Mouse (Mus musculus) brain, embryonic 18.5 days (tissue): Measurements from ENCODE around the gene Cgrrf1.
A peak's percentile ranks its signal among the peaks of the same experiment; 100 is the strongest.
"Not testable (repeated sequence)": the region's sequence is repeated elsewhere in the genome, so short reads cannot be mapped to it uniquely, and the experiment has no call there.

Experiments used
- DNase-seq: peaks from one replicate; pipeline ENCODE4 v3.0.0-alpha.2; 2012; ENCODE audit warnings: low read depth, low spot score

Cgrrf1 gene

DNA sequence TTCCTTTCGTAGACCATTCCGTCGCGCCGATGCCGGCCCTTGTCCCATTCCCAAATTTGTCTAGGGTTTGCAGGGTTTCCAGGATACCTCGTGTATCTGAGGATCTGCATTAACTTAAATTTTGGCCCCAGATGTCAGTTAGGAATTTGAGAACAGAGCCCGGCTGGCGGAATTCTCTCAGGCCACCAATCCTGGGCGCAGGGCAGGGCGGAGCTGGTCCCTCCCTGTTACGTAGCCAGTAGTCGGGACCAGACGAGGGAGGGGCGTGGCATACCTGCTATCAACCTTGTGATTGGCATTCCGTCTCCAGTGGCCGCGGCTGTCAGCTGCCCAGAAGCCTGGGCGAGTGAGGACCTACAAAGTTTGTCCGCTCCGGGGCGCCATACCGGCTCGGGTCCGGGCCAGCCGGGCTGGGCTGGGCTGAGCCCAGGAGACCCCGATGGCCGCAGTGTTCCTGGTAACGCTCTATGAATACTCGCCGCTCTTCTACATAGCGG is at the start of gene Cgrrf1:
Cgrrf1 (plus strand) TSS at position 289 of the 497 bp plus-strand sequence.
- peak; percentile 45 for DNase-seq

DNA sequence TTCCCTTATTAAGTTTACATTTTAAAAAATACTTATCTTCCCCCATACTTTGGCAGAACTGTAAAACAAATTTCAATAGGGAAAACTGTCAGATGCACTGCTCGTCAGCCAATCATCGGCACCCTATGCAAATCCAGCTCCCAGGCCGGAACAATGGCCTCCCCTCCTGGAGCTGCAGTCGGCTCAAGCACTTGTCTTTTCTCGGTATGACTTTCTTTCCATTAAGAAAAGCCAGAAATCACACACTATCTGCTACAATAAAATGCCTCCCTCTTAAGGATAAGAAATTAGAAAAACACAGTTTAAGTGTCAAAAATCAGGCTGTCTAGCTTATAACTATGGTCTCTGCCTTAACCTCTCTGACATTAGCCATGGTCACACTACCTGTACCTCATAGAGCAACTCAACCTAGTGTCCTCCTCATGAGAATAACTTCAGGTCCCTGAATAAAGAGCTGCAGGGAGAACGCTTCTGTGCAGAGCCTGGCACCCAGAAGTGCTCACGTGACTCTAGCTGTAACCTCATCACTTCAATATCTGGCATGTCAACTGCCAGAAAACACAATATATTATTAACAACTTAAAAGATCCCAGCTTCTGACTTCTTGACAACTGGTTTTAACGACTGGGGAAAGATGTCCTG is 49.6 kb upstream of the Cgrrf1 start:
- no peak for DNase-seq

DNA sequence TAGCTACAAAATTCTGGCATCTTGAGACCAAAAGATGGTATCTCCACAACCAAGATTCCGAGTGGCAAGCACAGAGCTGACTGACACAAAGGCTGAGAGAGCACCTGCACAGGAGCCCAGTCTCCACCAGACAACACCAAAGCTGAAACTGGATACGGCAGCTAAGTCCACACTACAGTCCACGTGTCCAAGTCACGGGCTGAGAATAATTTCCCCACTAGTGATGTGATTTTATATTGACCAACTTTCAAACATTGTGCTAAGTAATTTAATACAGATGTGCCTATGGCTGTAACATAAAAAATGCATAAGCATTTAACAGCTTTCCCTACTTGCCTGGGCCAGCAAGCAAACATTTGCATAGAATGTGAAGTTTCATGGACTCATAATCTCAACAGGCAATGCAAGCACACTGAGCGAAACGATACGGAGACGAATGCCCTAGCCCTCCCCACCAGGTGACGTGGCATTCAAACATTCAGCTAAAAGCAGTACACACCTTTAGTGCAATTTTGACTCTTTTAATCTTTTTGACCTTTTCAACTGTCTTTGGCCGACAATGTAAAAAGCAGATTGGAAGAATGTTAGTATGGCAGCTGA is 48.5 kb upstream of the Cgrrf1 start:
- no peak for DNase-seq

DNA sequence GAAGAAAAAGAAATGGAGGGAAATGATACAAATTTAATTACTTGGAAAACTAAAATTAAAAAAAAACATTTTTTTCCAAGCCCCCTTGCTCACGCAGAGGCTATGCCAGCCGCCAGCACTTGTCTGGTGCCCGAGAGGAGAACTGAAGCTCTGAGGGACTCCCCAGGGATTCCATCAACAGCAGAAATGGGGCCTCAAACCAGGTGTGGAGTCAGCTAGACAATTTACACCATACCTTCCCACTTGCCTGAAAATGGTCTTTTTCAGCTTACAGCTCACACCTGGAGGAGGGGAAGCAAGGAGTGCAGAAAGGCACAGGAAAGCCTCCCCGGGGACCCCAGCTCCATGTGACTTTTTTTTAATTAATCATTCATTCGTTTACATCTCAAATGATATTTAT is 46.7 kb upstream of the Cgrrf1 start:
- DNase-seq = no peak

DNA sequence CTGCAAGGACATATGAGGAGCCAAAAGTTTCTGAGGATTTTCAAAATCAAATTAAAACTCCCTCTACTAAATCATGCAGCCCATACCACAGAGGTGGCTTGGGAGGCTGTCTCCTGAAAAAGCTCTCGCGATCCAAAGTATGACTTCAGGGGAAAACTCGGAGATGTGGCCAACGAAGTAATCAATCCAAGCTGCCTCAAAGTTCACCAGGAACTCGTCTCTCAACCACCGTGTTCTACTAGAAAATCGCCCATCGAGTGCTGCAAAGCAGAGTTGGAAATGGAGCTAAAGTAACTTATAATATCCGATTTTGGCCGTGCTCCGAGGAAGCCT is 44.5 kb upstream of the Cgrrf1 start:
- DNase-seq = no peak

DNA sequence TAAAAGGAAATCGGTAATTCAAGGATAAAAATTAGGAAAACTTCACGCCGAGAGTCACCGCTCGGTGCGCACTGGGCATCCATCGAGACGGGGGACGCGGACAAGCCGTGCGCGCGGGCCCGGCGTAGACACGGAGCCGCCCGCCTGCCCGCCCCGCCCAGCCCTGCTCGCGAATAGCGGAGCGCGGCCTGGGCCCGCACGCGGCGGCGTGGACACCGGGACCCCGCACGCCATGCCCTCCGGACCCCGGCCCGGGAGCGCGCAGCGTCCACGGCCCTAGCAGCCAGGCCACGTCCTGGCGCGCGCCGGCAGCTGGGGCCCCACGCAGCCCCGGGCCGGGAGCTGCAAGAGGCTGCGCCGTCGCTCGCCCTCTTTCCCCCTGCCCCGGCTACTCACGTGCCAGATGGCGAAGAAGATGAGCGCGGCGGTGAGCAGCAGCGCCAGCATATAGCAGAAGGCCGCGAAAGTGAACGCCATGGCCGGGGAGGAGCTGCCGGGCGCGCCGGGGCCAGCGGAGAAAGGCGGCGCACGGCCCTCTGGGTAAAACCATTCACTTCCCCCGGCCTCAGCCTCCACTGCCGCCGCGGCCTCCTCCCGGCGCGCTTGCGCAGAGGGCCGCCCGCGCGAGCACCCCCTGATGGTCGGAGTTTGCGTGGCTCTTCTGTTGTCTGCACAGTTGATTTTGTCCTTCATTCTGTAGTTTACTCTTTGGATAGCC is 44.0 kb upstream of the Cgrrf1 start, which contains the start of gene Cnih1:
Cnih1 (minus strand) TSS at position 625 of the 718 bp plus-strand sequence.
- peak; percentile 75 for DNase-seq

DNA sequence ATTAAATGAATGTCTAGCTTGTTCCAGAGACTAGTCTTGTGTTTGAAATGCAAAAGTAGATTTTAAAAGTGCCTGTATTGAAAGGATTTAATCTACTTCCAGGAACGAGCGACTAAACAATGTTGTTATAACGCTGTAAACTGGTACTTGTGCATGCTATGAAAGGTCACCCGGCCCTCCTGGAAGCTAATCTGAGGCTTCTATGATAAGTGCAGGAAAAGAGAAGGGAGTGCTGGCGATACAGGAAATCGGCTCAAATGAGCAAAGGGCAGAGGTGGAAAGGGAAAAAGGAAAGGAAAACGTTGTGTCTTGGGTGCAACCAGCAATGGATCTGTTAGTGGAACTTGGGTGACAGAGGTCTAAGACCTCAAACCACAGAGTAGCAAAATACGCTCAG is 43.4 kb upstream of the Cgrrf1 start:
- DNase-seq = no peak

DNA sequence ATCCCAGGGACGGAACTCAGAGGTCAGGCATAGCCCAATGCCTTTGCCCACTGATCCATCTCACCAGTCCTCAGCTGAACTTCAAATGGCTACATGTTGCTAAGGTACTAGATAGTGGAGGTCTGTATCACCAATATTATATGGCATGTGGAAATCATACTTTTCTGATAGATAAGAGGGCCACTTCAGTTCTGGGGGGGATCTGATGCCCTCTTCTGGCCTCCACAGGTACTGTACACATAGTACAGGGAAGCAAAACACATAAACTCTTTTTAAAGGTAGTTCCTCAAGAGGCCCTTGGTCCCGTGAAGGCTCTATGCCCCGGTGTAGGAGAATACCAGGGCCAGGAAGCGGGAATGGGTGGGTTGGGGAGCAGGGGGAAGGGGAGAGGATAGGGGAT is 41.6 kb upstream of the Cgrrf1 start:
- DNase-seq = no peak

DNA sequence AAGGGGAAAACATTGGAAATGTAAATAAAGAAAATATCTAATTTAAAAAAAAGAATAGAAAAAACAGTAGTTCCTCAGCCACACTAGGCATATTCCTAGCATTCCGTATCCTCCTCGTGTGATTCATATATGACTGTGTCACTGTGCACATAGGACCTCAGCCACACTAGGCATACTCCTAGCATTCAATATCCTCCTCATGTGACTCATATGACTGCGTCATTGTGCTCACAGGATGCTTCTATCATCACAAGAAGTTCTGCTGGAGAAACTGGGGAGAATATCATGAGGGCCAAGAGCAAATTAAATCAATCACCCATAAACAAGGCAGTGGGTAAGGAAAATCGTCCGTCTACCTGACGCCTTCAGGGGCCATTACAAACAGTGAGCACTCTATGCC is 41.2 kb upstream of the Cgrrf1 start:
- DNase-seq = no peak

DNA sequence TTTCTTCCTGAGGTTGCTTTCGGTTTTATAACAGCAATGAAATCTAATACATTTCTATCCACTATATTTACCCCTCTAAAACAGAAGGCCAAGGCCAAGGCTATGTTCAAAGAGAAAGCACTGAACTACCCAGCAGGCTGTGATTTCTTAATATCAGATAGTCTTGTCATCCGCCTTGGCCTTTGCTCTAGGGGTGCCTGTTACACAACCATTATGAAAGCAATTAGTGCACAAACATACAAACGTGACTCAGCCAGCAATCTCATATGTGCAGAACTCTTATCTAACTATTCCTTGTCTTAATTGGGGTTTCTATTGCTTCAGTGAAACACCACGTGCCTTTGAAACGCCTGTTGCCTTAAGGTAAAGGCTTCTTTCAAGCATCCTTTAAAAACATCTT is 37.8 kb upstream of the Cgrrf1 start:
- no peak for DNase-seq

DNA sequence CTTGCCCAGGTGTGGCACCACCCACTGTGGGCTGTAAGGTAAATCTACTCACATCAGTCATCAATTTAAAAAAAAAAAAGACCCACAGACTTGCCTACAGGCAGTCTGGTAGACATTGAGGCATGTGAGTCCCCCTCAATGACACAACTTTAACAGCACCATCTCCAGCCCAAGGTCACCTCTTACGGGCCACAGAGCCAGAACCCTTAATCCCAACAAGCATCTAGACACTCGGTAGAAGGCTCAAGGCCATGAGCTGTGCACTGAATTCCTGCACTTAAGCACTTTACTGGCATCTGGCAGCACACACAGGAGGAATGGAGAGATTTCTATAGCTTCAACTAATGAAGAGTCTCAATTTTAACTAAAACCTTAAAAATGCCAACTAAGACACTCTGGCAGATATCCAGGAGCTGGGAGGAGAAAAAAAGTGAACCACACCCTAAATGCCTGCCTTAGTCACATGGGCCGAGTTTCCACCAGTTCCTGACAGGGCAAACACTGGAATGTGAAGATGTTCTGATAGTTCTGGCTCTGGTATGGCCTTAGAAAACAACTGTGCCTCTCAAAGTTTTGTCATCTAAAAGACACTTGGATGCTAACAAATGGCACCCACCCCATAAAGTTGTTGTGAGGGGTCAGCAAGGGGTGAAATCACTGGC is 31.1 kb upstream of the Cgrrf1 start:
- DNase-seq = no peak

DNA sequence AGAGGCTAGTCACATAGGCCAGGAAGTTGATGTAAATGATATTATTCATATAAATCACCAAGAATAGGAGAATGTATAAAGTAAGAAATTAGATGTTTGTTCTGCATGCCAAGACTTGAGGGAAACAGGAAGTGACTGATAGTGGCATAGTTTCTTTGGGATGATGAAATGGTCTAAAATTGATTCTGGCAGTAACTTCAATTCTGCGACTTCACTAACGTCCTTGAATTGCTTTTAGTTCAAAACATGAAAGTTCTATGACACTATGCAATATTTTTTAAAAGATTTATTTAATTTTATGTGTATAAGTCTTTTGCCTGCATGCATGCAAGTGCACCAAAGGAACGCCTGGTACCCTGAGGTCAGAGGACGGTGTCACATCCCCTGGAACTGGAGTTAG is 28.7 kb upstream of the Cgrrf1 start:
- no peak for DNase-seq

DNA sequence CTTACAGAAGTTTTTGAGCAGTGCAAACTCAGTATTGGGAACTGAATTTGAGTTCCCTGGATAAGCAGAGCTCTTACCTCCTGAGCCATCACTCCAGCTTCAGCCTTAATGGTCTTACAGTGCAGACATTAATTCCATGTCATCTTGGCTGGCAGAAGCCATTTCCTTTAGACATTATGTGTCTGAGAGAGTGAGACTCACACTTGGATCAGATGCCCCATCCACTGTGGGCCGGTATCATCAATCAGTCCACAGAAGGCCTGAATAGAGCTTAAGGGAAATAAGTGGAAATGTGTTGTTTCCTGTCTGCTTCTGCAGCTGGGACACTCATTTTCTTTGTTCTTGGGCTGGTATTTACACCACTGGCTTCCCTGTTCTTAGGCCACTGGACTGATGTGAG is 28.1 kb upstream of the Cgrrf1 start:
- DNase-seq = no peak

DNA sequence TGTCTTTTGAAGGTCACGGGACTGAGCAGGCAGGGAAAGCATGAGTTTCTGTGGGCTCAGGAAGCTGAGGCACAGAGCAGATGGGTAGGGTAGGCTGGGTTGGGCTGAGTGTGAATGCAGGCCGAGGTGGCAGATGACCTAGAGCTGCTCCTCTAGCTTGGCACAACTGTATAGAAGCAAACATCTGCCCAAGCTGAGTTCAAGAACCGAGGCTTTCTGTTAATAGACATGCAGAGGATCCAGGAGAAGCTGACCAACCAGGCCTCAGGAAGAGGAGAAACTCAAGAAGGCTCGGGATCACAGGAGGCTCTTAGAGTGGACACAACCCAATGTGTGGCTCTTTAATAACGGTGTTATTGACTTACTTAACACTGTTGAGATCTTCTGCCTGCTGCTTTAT is 25.7 kb upstream of the Cgrrf1 start:
- DNase-seq = no peak

DNA sequence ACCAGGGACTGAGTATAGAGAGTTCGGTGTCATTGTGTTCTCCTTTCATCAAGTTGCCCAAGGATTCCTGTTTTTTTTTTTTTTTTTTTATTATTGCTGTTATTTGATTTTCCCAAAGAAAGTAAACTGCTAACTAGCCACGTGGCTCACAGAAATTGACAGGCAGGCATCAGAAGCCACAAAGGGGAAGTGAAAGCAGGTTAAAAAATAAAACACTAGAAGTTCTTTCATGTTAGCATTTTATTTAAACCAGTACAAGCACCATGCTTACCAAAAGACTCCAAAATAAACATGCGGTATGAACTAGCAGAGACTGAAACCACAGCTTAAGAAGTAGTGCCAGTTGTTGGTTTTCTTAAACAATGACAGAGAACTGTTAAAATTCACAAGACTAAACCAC is 24.0 kb upstream of the Cgrrf1 start:
- no peak for DNase-seq

DNA sequence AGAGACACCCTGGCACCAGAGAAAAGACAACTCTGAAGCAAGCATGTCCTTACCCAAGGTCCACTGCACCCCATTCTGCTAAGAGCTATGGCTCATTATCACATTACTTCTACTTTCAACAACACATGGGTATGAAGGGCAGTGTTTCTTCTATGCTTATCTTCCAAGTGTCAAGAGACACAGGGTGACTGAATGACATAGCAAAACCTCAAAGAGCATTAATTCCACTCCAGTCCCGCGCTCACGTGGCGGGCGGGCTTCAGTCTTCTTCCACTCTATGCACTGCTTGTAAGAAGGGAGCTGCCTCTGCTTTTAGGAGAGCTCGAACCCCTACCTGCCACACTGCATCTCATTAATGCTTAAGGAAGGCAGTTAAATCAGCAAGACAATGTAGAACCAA is 16.3 kb upstream of the Cgrrf1 start:
- DNase-seq = no peak

DNA sequence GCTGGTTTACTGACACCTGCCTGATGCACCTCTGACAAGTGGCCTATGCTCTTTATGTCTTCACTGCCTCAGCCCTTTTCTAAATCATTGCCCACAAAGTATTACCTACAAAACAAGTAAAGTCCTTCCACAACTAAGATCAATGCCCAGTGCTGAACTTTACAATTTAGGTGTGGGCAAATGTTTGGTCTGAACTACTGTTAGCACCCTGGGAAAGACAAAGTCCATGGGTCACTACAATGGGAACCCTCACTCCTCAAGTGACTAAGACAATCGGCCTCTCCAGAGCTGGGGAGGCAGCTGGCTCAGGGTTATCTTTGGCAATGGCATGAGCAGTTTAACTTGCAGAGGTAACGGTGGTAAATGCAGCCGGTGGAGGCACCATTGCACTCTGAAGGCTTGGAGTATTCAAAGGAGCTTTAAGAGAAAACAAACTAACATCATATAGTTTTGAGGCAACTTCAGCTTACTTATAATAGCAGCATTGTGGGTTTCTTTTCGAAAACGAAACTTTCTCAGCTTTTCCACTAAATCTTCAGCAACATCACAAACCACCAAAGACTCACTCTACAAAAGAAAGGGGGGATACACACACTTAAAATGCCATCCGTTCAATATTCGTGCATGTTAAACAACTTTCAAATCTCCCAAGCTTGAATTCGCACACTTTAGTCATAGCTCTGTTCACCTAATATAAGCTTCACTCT is 14.9 kb upstream of the Cgrrf1 start:
- DNase-seq = no peak

DNA sequence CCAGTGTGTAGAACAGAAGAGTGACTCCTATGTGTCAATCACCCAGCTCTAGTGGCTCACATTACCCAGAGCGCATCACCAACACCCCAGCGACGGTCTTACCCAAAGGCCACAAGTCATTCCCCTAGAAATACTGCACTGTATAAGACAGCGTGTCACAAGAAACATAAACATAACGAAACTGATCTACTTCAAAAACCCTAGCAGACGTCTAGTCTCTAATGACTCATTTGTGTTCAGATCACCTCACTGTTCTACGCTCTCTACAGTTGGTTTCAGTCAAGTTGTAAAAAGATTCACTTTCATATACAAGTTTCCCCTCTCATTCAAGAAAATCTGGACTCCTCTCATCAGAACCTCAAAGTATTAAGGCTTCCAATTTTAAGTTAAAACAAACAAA is 13.2 kb upstream of the Cgrrf1 start:
- DNase-seq = no peak

DNA sequence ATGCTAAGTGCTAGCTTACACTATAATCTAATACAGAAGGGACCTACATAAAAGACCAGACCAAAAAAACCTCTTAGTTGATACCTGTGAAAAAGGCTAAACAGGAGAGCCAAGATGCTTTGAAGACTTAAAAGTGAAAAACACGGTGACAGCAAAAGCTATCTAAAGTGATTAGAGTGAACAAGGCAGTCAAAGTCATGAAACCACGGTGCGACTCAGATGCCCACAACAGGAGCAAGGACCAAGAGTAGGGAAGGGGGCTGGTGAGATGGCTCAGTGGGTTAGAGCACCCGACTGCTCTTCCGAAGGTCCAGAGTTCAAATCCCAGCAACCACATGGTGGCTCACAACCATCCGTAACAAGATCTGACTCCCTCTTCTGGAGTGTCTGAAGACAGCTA is 12.0 kb upstream of the Cgrrf1 start:
- DNase-seq = not testable (repeated sequence)

DNA sequence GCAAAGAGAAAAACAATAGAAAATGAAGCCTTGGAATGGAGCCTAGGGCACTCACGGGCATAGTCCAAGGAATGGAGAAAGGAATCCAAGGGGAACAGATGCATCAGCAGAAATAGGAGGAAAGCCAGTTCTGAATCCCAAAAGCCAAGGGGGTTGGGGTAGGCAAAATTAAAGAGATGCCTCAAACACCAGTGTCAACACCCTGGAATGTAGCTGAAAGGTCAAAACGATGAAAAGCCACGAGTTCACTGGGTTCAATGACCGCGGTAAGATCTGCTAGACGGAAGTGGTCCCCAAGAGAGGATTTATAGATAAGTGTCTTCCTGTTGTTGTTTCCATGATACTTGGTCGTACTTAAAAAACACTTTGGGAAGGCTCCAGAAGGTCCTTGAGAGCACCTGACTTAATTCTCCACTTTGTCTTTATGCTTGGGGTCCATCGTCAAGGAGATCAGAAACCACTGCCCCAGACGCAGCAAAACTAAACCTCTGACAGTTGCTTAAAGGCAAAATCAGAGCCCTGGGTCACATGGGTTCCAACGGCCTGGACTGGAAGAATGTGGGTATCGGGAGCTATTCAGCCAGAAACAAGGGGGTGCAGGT is 10.6 kb upstream of the Cgrrf1 start:
- no peak for DNase-seq
